Mouse (Mus musculus) kidney, adult 2 months (tissue): ENCODE data around the gene Hormad2. TPM values are rescaled to one million over a fixed set of nuclear protein-coding genes. Genes with fewer than 3 reads are reported as not detected.

Experiments
- DNase-seq: peaks from one replicate; pipeline ENCODE4 v3.0.0; 2021
- H3K27ac ChIP-seq: fragments of 200-500 bp; 2 replicates; pipeline ENCODE4 v1.5.1; 2012; ENCODE audit warnings: low read depth, low read length, control low read depth, inconsistent platforms; ENCODE audit not compliant: insufficient read depth
- H3K27me3 ChIP-seq: fragments of 200-500 bp; replicated peaks from 2 replicates; pipeline ENCODE4 v1.6.1; 2012; ENCODE audit warnings: mild to moderate bottlenecking, moderate library complexity, low read length, inconsistent platforms; ENCODE audit not compliant: control insufficient read depth, insufficient read depth
- H3K36me3 ChIP-seq: fragments of 200-500 bp; 2 replicates; pipeline ENCODE4 v1.6.1; 2012; ENCODE audit warnings: mild to moderate bottlenecking, moderate library complexity, low read length, inconsistent platforms; ENCODE audit not compliant: control insufficient read depth, insufficient read depth
- H3K4me1 ChIP-seq: fragments of 200-500 bp; 2 replicates; pipeline ENCODE4 v1.6.1; 2011; ENCODE audit warnings: low read length; ENCODE audit not compliant: control insufficient read depth, insufficient read depth
- H3K4me3 ChIP-seq: fragments of 200-500 bp; 2 replicates; pipeline ENCODE4 v1.5.1; 2011; ENCODE audit warnings: mild to moderate bottlenecking, low read depth, low read length, control low read depth; ENCODE audit not compliant: insufficient read depth
- CTCF ChIP-seq: fragments of 200-500 bp; conservative IDR thresholded peaks from 2 replicates; pipeline ENCODE4 v1.5.1; 2011; ENCODE audit warnings: low read depth, mild to moderate bottlenecking, control low read depth, low read length, moderate library complexity, mixed read lengths; ENCODE audit not compliant: insufficient read depth, insufficient read length
- POLR2A ChIP-seq: fragments of 200-500 bp; IDR thresholded peaks from one replicate; pipeline ENCODE4 v1.6.1; 2011; ENCODE audit warnings: low read depth, low read length, control low read depth
- WGBS: fragments of 180-500 bp; shearing (Covaris S2); methylation state at CpG from one replicate; pipeline ENCODE4 v1.1.7; 2018; 5-methylcytosine and 5-hydroxymethylcytosine counted together
- polyA plus RNA-seq: library from polyadenylated mRNA; depleted of rRNA; stranded (reverse); fragments of >200 nt; gene quantifications from 2 replicates; pipeline ENCODE4 v1.2.3, GENCODE M21; 2012; rRNA removed

The Hormad2 gene
- polyA plus RNA-seq: not detected in 2 replicates

- peak; percentile 23 for DNase-seq
Measured at GRCm38 (mm10) chr11:4440978-4441377, at the start of gene Hormad2. TSS of gene Hormad2 (minus strand) at chr11:4441105.

GRCm38 (mm10) chr11:4489207-4489606, 48.3 kb upstream of the Hormad2 start:
- Histone ChIP-seq H3K27ac (no peak overlapping the region), H3K4me1 (no peaks in the 10 kb centered on the region), H3K27me3 (no peaks in the 10 kb centered on the region), H3K36me3 (peaks cover 6% of the 10 kb centered on the region; the same call in 1 of the 2 replicates), H3K4me3 (no peak overlapping the region)
- 83% methylated on average over 4 of the region's 4 CpGs for WGBS
- TF ChIP-seq POLR2A: no peak
- TF ChIP-seq CTCF: no peak
- DNase-seq: no peak

More at GRCm38 (mm10) chr11:4440978-4441377, at the start of gene Hormad2:
- H3K36me3 ChIP-seq: no peaks in the 10 kb centered on the region
- H3K27ac ChIP-seq: no peak within 1 kb of the TSS
- TF ChIP-seq CTCF (no peak), POLR2A (no peak)
- no peaks in the 10 kb centered on the region for H3K4me1 ChIP-seq
- H3K27me3 ChIP-seq: no peaks in the 10 kb centered on the region
- WGBS: 53% methylated on average over 19 of the region's 19 CpGs
- no peak within 1 kb of the TSS for H3K4me3 ChIP-seq

- WGBS: 91% methylated on average over 2 of the region's 2 CpGs
- H3K27me3 ChIP-seq: no peaks in the 10 kb centered on the region
- TF ChIP-seq POLR2A (no peak), CTCF (no peak)
- no peak overlapping the region for H3K4me3 ChIP-seq
- no peak overlapping the region for H3K27ac ChIP-seq
- peaks cover 6% of the 10 kb centered on the region; the same call in 1 of the 2 replicates for H3K36me3 ChIP-seq
- DNase-seq: no peak
- no peaks in the 10 kb centered on the region for H3K4me1 ChIP-seq
Measured at GRCm38 (mm10) chr11:4488798-4489197, 47.9 kb upstream of the Hormad2 start.

- H3K36me3 ChIP-seq: peaks cover 6% of the 10 kb centered on the region; the same call in 1 of the 2 replicates
- no peak overlapping the region for H3K4me3 ChIP-seq
- TF ChIP-seq CTCF: no peak
- no peak for TF ChIP-seq POLR2A
- H3K27me3 ChIP-seq: no peaks in the 10 kb centered on the region
- H3K27ac ChIP-seq: no peak overlapping the region
- H3K4me1 ChIP-seq: no peaks in the 10 kb centered on the region
- no peak for DNase-seq
- whole genome bisulfite sequencing: 95% methylated on average over 13 of the region's 13 CpGs
Measured at GRCm38 (mm10) chr11:4488367-4488766, 47.5 kb upstream of the Hormad2 start.

GRCm38 (mm10) chr11:4487401-4487965, 46.6 kb upstream of the Hormad2 start:
- Histone ChIP-seq H3K36me3 (peaks cover 6% of the 10 kb centered on the region; the same call in 1 of the 2 replicates), H3K27me3 (no peaks in the 10 kb centered on the region), H3K4me1 (no peaks in the 10 kb centered on the region), H3K27ac (no peak overlapping the region), H3K4me3 (no peak overlapping the region)
- 83% methylated on average over 8 of the region's 8 CpGs for WGBS
- no peak for TF ChIP-seq CTCF
- no peak for DNase-seq

GRCm38 (mm10) chr11:4484541-4484940, 43.6 kb upstream of the Hormad2 start:
- H3K4me1 ChIP-seq: no peaks in the 10 kb centered on the region; the same call in 1 of the 2 replicates
- H3K36me3 ChIP-seq: peaks cover 1% of the 10 kb centered on the region; the same call in 1 of the 2 replicates
- no peaks in the 10 kb centered on the region for H3K27me3 ChIP-seq
- TF ChIP-seq CTCF (no peak), POLR2A (no peak)
- 91% methylated on average over 5 of the region's 5 CpGs for WGBS
- no peak for DNase-seq
- H3K4me3 ChIP-seq: no peak overlapping the region
- no peak overlapping the region for H3K27ac ChIP-seq

GRCm38 (mm10) chr11:4482641-4483040, 41.7 kb upstream of the Hormad2 start:
- Histone ChIP-seq H3K4me3 (no peak overlapping the region), H3K4me1 (no peaks in the 10 kb centered on the region; the same call in 1 of the 2 replicates), H3K27me3 (no peaks in the 10 kb centered on the region), H3K36me3 (no peaks in the 10 kb centered on the region; the same call in 1 of the 2 replicates), H3K27ac (peak overlapping the region; percentile 52; the same call in 1 of the 2 replicates)
- no peak for TF ChIP-seq POLR2A
- no peak for TF ChIP-seq CTCF
- peak; percentile 73 for DNase-seq
- WGBS: 42% methylated on average over 5 of the region's 5 CpGs
